Mouse (Mus musculus): ENCODE results near the gene Bcl11a. TPM values are rescaled to one million over a fixed set of nuclear protein-coding genes. Genes with fewer than 3 reads are reported as not detected.

Bcl11a gene
- polyA plus RNA-seq, 1 experiment from 2014 or later, result 10.3 TPM

DNA sequence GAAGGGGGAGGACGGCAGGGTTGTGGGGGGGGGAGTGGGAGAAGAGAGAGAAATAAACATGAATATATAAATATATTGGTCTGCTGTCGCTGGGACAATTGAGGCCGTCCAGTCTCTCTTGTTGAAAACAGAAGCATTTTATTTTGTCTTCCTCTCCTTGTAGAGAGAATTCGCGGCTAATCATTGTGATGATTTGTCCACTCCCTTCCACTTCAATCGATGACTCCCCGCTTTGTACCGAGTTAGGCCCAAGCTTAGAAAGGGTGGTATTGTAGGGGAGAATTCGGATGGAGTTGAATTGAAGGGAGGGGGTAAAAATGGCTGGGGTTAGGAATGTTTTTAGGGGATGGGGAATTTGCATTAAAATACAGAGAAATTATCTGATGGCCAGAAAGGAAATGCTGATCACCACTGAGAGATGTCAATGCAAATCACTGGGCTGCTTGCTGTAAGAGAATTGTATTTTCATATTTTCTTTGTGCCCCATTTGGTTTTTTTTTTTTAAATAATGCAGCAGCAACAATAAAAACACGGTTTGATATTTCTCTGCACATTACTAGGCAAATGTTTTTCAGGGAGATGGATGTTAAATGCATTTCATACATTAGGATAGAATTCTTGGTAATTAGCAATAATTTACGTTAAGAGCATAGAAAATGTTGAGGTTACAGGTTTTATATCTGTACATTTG, 4.7 kb downstream of the Bcl11a start:
- H3K36me3 ChIP-seq (replicated peaks; ENCODE audit: insufficient read depth, low read length), result peaks cover 12% of the 10 kb centered on the region; the same call in 1 of the 2 replicates
- DNase-seq (no peak), ATAC-seq (no peak)
- peak overlapping the region; percentile 71 for H3K4me3 ChIP-seq (ENCODE audit: low read depth, low read length)
- peak overlapping the region; percentile 80 for H3K9ac ChIP-seq (replicated peaks)
- H3K27ac ChIP-seq (ENCODE audit: low read depth), result no peak overlapping the region
- TF ChIP-seq CTCF (IDR thresholded peaks at IDR 0.05; ENCODE audit: low read depth), result no peak
- no peak for TF ChIP-seq EP300 (IDR thresholded peaks at IDR 0.05; ENCODE audit: low read depth)
- no peaks in the 10 kb centered on the region for H3K9me3 ChIP-seq (ENCODE audit: low read length)
- H3K27me3 ChIP-seq (ENCODE audit: insufficient read depth, low read length), result peaks cover 19% of the 10 kb centered on the region
- peak overlapping the region; percentile 92 for H3K4me2 ChIP-seq (ENCODE audit: low read depth, low read length)
- H3K4me1 ChIP-seq (ENCODE audit: insufficient read depth), result peaks cover 27% of the 10 kb centered on the region
- 26% methylated on average over 11 of the region's 11 CpGs for WGBS (ENCODE audit: insufficient replicate concordance)

GRCm38 (mm10) chr11:24083076-24083405, 5.2 kb downstream of the Bcl11a start:
- Histone ChIP-seq H3K4me1 (ENCODE audit: insufficient read depth) (peaks cover 27% of the 10 kb centered on the region), H3K9me3 (ENCODE audit: low read length) (no peaks in the 10 kb centered on the region), H3K27me3 (ENCODE audit: insufficient read depth, low read length) (peaks cover 19% of the 10 kb centered on the region), H3K36me3 (replicated peaks; ENCODE audit: insufficient read depth, low read length) (peaks cover 16% of the 10 kb centered on the region), H3K9ac (replicated peaks) (peak overlapping the region; percentile 47; the same call in 1 of the 2 replicates), H3K4me3 (ENCODE audit: low read depth, low read length) (peak overlapping the region; percentile 71), H3K4me2 (ENCODE audit: low read depth, low read length) (peak overlapping the region; percentile 92), H3K27ac (ENCODE audit: low read depth) (0 out of 2 replicates have a peak overlapping the region, but pooled peaks have one; percentile 0)
- WGBS (ENCODE audit: insufficient replicate concordance), result 26% methylated on average over 1 of the region's 1 CpGs
- DNase-seq, result no peak
- ATAC-seq, result no peak
- no peak for TF ChIP-seq CTCF (IDR thresholded peaks at IDR 0.05; ENCODE audit: low read depth)
- TF ChIP-seq EP300 (IDR thresholded peaks at IDR 0.05; ENCODE audit: low read depth), result no peak

- Histone ChIP-seq H3K4me2 (ENCODE audit: low read depth, low read length) (peak overlapping the region; percentile 92), H3K9ac (replicated peaks) (peak overlapping the region; percentile 47; the same call in 1 of the 2 replicates), H3K27ac (ENCODE audit: low read depth) (0 out of 2 replicates have a peak overlapping the region, but pooled peaks have one; percentile 0), H3K4me1 (ENCODE audit: insufficient read depth) (peaks cover 24% of the 10 kb centered on the region), H3K36me3 (replicated peaks; ENCODE audit: insufficient read depth, low read length) (peaks cover 16% of the 10 kb centered on the region), H3K4me3 (ENCODE audit: low read depth, low read length) (peak overlapping the region; percentile 71), H3K27me3 (ENCODE audit: insufficient read depth, low read length) (peaks cover 16% of the 10 kb centered on the region), H3K9me3 (ENCODE audit: low read length) (no peaks in the 10 kb centered on the region)
- ATAC-seq (no peak), DNase-seq (no peak)
- no peak for TF ChIP-seq EP300 (IDR thresholded peaks at IDR 0.05; ENCODE audit: low read depth)
- no peak for TF ChIP-seq CTCF (IDR thresholded peaks at IDR 0.05; ENCODE audit: low read depth)
- 41% methylated on average over 7 of the region's 7 CpGs for WGBS (ENCODE audit: insufficient replicate concordance)
Measured at GRCm38 (mm10) chr11:24083423-24083822, 5.6 kb downstream of the Bcl11a start.

DNA sequence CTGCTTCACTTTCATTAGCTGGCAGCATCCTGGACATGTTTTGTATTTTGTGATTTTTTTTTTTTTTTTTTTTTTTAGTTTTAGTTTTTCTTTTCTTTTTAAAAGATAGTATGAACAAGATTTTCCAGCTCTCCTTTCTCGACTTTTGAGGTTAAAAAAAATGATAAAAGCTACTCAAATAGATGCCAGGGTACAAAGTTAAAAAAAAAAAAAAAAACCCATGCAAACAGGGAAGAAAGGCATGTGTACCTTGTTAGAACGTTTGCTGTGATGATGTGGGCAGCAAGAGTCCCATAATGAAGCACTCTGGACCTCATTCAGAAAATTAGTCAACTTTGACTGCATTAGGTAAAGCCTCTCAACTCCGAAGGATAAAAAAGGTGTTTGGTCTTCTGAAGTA, 6.2 kb downstream of the Bcl11a start:
- Histone ChIP-seq H3K4me3 (ENCODE audit: low read depth, low read length) (no peak overlapping the region), H3K4me1 (ENCODE audit: insufficient read depth) (peaks cover 21% of the 10 kb centered on the region)
- 42% methylated on average over 3 of the region's 3 CpGs for WGBS (ENCODE audit: insufficient replicate concordance)

GRCm38 (mm10) chr11:24084590-24084989, 6.7 kb downstream of the Bcl11a start:
- H3K9ac ChIP-seq (replicated peaks), result no peak overlapping the region
- no peak for ATAC-seq
- TF ChIP-seq EP300 (IDR thresholded peaks at IDR 0.05; ENCODE audit: low read depth) (no peak), CTCF (IDR thresholded peaks at IDR 0.05; ENCODE audit: low read depth) (no peak)
- peaks cover 21% of the 10 kb centered on the region for H3K4me1 ChIP-seq (ENCODE audit: insufficient read depth)
- peaks cover 17% of the 10 kb centered on the region; the same call in 1 of the 2 replicates for H3K27me3 ChIP-seq (ENCODE audit: insufficient read depth, low read length)
- H3K4me2 ChIP-seq (ENCODE audit: low read depth, low read length), result no peak overlapping the region
- no peaks in the 10 kb centered on the region for H3K9me3 ChIP-seq (ENCODE audit: low read length)
- peaks cover 16% of the 10 kb centered on the region for H3K36me3 ChIP-seq (replicated peaks; ENCODE audit: insufficient read depth, low read length)
- DNase-seq, result no peak
- 76% methylated on average over 4 of the region's 4 CpGs for WGBS (ENCODE audit: insufficient replicate concordance)
- H3K4me3 ChIP-seq (ENCODE audit: low read depth, low read length), result no peak overlapping the region
- H3K27ac ChIP-seq (ENCODE audit: low read depth), result no peak overlapping the region

More for the DNA sequence above, 6.2 kb downstream of the Bcl11a start:
- ATAC-seq (no peak), DNase-seq (no peak)
- Histone ChIP-seq H3K36me3 (replicated peaks; ENCODE audit: insufficient read depth, low read length) (peaks cover 16% of the 10 kb centered on the region), H3K27me3 (ENCODE audit: insufficient read depth, low read length) (peaks cover 17% of the 10 kb centered on the region; the same call in 1 of the 2 replicates), H3K9ac (replicated peaks) (no peak overlapping the region), H3K9me3 (ENCODE audit: low read length) (no peaks in the 10 kb centered on the region), H3K4me2 (ENCODE audit: low read depth, low read length) (peak overlapping the region; percentile 92; the same call in 1 of the 2 replicates), H3K27ac (ENCODE audit: low read depth) (no peak overlapping the region)
- TF ChIP-seq EP300 (IDR thresholded peaks at IDR 0.05; ENCODE audit: low read depth), result no peak
- TF ChIP-seq CTCF (IDR thresholded peaks at IDR 0.05; ENCODE audit: low read depth), result no peak

GRCm38 (mm10) chr11:24085986-24086385, 8.1 kb downstream of the Bcl11a start:
- peaks cover 9% of the 10 kb centered on the region; the same call in 1 of the 2 replicates for H3K27me3 ChIP-seq (ENCODE audit: insufficient read depth, low read length)
- no peak overlapping the region for H3K9ac ChIP-seq (replicated peaks)
- no peaks in the 10 kb centered on the region for H3K9me3 ChIP-seq (ENCODE audit: low read length)
- no peak overlapping the region for H3K4me3 ChIP-seq (ENCODE audit: low read depth, low read length)
- no peak overlapping the region for H3K27ac ChIP-seq (ENCODE audit: low read depth)
- H3K4me1 ChIP-seq (ENCODE audit: insufficient read depth), result peaks cover 11% of the 10 kb centered on the region
- 45% methylated on average over 6 of the region's 6 CpGs for WGBS (ENCODE audit: insufficient replicate concordance)
- TF ChIP-seq CTCF (IDR thresholded peaks at IDR 0.05; ENCODE audit: low read depth) (no peak), EP300 (IDR thresholded peaks at IDR 0.05; ENCODE audit: low read depth) (no peak)
- DNase-seq, result no peak
- H3K4me2 ChIP-seq (ENCODE audit: low read depth, low read length), result no peak overlapping the region
- peaks cover 16% of the 10 kb centered on the region for H3K36me3 ChIP-seq (replicated peaks; ENCODE audit: insufficient read depth, low read length)
- ATAC-seq, result no peak

Data from liver, postnatal 0 days (tissue).